Mouse (Mus musculus) embryonic fibroblast, embryonic 13.5 days (primary cell): ENCODE results near the gene Itgb8.

ENCODE experiments used
- CTCF ChIP-seq: IDR thresholded peaks from 2 replicates; pipeline ENCODE4 v1.5.1; 2011; ENCODE audit warnings: mild to moderate bottlenecking, control low read depth, low read length, moderate library complexity, borderline replicate concordance; ENCODE audit not compliant: insufficient read depth
- POLR2A ChIP-seq: IDR thresholded peaks from 2 replicates; pipeline ENCODE4 v1.6.1; 2011; ENCODE audit warnings: low read depth, mild to moderate bottlenecking, control low read depth, low read length, moderate library complexity

- TF ChIP-seq POLR2A (no peak), CTCF (no peak)
Observed at GRCm38 (mm10) chr12:119206711-119207463, 31.7 kb downstream of the Itgb8 start.
